Mouse (Mus musculus): ENCODE data around the gene Pmvk.

The Pmvk gene

DNA sequence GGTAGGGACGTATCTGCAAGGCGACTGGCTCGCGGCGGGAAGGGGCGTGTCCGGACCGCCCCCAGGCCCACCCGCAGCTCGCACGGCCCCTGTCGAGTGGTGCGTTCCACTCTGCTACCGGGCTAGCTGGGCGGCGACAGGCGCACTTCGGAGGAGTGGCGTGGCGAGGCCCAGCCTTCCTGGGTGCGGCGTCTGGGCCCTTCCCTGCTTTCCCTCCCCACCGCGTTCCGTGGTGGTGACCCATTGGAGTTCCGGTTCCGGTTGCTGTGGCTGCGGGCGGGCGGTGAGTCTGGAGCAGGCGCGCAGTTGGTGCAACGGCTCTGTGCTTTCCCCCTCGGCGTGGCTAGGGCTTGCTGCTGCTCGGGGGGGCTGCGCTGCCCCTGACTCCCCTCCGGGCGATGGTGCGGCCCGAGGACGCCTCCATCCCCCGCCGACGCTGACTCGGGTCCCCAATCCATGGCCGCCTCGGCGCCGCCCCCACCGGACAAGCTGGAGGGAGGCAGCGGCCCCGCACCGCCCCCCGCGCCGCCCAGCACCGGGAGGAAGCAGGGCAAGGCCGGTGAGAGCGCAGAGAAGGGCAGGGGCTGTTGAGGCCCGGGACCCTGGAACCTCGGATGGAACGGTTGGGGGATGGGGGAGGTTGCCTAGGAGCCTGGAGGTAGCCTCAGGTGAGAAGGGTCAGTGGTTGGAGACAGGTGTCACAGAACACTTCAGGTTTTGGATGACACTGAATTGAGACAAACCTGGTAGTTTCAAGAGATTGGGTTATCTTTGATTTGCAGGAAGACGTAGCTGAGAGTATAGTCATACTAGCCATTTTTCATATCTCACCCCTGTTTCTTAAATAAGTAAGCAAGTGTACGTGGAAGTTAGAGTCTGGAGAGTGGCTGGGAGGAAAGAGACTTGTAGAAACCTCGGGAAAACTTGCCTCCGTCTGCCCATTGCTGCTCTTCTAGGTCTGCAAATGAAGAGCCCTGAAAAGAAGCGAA, 23.9 kb upstream of the Pmvk start, which contains the start of gene Pygo2:
Gene Pygo2 (plus strand): TSS at position 44 of the 989 bp plus-strand sequence.
- DNase-seq = peak; percentile 98

DNA sequence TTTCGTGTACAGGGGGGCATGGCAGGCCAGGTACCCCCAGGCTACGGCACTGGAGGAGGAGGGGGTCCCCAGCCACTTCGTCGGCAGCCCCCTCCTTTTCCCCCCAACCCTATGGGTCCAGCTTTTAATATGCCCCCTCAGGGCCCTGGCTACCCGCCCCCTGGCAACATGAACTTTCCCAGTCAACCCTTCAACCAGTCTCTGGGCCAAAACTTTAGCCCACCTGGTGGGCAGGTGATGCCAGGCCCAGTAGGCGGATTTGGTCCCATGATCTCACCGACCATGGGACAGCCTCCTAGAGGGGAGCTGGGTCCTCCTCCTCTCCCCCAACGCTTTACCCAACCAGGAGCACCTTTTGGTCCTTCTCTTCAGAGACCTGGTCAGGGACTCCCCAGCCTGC, 21.7 kb upstream of the Pmvk start:
- DNase-seq = no peak

DNA sequence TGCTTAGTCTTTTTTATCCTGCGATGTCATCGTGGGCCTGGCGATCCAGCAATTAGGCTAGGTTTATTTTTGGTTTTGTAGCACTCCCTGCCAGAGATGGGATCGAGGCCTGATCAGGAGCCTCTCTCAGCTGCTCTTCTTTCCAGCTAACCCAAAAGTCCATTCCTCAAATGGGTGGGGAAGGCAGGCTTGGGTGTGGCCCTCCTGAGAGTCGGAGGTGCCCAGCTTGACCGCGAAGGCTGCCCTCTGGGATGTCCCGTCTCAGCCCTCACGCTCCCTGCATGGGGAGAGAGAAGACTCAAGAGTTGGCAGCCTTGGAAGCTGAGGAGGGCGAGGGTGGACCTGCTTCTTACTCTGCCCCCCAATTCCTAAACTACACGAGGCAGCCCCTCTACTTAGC, 19.8 kb upstream of the Pmvk start:
- DNase-seq = no peak

DNA sequence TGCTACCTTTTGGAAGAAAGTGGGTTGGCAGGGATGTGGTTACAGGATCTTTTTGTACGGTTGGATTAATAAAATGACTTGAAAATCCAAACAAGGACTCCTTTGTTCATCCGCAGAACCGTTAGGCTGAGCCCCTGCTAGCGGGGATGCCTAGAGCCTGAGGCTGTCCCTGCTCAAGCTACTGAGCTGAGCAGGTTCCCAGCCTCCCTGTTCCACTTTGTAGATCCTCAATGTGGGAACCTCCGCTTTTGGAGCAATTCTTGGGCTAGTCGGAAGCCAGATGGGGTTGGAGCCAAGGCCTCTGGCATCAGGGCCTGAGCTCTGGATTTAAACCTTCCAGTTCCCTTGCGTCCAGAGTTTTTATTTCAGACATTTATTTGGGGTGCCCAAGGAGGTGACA, 19.3 kb upstream of the Pmvk start:
- no peak for DNase-seq

DNA sequence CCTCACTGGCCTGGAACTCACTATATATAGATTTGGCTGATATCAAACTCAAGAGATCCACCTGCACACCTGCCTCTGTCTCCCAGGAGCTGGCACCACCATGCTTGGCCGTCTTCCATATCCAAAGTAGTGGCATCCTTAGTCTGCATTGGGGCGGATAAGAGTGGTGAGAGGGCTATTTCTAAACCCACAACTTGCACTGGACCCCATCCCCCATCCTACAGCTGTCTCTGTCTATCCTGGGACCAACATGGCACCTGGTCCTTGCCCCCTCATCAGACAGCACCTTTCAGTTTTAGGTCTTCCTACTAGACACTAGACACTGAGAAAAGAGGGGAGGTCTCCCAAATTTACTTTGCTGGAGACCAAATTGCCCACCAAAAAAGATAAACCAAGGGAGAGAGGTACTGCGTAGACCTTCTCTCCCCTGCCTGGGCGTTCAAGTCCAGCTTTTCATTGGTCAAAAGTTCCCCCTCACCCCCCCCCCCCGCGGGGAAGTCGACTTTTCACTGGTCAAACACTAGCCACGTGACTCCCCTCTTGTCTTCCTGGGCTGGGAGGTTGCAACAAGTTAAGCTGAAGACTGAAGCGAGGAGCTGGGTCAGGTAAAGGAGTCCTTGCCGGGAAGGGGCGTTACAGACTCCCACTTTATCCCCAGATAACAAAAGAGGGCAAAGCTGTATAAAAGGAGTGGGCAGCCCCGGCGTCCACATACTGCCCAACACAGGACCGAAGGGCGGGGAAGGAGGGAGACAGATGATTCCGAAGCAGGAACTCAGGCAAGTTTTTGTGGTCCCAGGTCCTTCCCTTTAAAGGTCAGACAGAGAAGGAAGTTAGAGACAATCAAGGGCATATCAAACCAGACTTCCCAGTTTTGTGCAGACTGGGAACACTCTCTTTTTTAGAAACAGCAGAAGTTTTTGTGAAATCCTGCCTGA, 17.9 kb upstream of the Pmvk start, which contains the start of gene Pbxip1:
Gene Pbxip1 (plus strand): TSS at position 531 of the 938 bp plus-strand sequence.
- no peak for DNase-seq

DNA sequence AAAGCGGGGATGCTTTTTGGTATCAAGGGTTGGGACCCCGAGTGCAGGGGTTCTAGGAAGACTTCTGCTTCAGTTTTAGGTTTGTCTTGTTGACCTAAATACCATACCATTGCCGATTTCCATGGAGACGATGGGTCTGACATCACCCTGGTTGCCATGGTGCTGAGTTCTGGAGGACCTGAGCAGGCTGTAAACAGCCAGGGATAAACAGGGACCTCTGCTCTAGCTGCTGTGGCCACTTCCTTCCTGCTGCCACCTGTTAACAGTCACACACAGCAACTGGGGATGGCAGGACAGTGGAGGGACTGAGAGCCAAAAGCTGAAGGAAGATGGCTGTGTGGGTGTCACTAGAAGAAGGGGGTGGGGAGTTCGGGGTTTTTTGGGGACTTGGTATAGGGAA, 17.1 kb upstream of the Pmvk start:
- peak; percentile 26 for DNase-seq

DNA sequence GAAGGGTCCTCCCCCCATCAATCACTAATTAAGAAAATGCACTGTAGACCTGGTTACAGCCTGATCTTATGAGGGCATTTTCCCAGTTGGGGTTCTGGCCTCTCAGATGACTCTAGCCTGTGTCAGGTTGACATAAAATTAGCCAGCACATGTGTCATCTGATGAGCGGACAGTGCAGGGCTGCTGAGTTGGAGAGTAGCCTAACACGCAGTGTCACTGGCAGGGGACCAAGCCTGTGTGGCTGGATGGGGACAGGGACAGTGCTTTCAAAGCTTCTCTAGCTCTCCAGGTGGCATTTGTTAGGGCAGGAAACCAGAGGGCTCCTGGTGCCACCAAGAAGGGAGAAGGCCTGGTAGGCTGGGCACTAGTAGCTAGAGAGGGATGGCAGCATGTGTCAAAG, 13.7 kb upstream of the Pmvk start:
- no peak for DNase-seq

DNA sequence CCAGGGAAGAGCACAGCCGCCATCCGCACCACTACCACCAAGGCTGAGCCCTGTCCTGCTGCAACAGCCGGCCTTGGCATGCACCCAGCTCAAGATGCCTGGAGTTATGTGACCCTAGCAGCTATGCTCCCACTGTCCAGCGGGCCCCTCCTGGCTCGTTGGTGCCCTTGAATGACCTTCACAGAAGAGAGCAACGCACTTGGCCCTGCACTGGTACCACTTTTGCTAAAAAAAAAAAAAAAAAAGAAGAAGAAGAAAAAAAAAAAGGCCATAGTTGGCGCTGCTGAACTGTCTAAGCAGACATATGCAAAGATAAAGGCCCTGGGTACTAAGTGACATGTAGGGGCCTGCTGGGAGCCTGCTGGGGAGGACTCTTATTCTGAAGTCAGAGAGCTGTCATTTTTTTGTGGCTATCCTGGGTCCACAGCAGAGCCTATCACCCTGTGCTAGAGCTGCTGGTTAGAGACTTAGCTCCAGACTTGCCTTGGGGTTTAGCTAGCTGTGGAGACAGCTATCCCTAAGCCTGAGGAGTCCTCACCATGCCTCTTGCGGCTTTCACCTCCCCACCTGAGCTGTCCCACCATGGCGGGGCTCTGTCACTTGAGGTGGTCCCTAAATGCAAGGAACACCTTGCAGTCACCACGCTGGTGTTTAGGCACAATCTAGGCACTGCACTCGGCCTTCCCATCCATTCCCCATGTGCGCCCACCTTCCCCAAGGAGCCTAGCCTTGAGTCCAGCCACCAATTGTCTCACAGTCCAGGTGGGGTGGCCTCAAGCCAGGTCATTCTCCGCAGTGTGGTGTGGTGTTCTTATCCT, 5.4 kb upstream of the Pmvk start:
- no peak for DNase-seq

DNA sequence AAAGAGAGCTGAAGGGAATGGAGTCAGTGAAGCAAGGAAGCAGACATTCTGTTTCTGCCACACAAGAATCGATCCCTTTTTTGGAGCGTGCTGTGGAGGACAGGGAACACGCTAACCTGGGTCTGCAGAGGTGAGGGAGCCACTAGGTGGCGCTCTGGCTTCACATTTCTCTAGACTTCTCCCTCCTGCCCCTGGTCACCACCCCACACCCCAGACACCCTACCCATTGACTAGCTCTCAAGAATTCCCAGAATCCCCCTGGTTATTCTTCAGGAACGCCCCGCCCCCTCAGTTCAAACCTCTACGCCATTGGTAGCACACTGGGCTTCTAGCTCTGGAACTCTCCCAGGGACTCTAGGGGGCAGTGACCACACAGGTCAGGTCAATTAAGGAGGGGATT, 4.8 kb upstream of the Pmvk start:
- peak; percentile 51 for DNase-seq

DNA sequence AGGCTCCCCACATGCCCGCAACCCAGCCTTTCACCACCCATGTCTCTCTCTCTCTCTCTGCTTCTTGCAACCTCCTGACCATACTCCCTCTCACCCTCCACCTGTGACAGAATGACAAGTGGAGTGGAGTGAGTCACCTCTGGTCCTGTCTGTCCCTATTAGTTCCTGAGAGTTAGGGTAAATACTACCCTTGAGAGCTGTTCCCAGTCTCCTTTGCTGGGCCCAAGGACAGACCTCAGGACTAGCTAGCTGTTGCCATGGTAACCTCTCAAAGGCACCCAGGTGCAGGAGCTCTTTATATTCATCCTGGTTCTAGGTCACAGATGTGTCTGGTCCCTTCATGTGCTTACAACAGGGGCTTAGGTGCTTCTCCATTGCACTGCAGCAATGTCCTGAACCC, 2.4 kb upstream of the Pmvk start:
- no peak for DNase-seq

DNA sequence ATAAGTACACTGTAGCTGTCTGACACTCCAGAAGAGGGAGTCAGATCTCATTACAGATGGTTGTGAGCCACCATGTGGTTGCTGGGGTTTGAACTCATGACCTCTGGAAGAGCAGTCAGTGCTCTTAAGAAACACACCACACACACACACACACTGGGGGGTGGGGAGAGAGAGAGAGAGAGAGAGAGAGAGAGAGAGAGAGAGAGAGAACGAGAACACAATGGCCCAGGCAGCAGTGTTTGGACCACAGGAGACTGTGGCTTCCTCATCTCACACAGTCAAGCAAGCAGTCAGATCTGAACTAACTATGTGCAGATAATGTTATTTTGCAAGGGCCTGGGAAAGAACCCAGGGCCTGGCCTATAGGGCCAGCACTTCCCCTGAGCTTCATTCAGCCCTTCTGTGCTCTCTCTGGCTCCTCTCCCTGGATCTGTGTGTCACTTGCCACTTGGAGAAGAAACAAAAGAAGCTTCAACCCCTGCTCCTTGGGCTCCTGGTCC, 1.5 kb downstream of the Pmvk start:
- no peak for DNase-seq

DNA sequence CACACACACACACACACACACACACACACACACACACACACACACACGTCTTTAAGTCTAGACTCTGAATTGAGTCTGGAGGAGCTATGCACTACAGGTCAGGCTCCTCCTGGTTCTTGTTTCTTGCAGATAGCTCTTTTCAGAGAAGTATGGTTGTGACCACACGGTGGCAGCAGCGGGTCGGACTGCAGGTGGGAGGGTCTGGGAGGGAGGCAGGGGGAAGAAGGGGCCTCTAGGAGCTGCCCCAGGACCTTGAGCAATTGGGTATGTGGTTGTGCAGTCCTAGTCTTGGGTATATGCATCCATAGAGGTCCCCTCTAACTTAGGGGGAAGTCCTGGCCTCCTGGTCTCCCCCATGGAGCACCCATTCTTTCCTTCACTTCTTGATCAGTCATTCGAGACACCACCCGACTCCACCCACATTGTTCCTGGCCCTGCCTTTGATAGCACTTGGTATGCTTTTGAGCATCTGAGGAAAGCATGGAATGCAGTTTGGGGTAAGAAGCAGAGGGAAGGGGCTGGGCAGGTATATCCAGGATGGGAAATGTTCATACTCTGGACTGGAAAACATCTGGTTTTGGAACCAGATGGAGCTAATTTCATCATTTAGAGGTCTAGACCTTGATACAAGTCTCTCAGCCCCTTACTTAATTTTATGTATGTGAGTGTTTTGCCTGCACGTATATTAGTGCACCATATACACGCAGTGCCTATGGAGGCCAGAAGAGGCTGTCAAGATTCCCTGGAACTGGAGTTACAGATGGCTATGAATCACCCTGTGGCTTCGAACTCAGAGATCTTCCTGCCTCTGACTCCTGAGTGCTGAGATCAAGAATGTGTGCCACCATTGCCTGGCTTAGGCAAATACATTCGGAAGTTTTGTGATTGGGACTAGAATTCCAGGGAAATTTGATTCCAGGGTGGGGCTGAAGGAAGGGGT, 2.7 kb downstream of the Pmvk start:
- DNase-seq = no peak

DNA sequence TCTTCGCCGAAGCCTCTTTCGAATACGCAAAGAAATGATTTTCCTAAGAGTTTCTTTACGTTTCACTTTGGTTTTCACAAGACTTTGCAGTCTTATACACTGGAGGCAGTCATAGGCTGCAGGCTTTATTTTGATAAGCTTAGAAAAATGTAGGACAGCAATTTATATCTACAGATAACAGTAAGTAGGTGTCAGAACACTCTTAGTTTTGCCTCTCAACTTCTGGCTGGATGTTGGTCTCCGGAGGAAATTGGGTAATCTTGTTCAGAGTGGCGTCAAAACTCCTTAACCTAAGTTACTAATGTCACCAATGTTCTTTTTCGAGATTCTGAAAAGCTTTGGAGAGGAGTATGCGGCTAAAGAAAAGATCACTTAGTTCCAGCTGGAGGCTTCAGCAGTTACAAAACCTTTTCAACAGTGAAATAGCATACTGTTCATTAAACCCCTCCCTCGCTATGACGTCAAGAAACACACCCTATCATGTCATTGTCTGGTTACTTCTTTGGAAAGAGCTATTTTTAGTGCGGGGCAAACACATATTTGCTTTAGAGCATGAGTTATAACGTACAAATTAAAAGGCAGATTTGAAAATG, 4.1 kb downstream of the Pmvk start:
- DNase-seq = no peak

DNA sequence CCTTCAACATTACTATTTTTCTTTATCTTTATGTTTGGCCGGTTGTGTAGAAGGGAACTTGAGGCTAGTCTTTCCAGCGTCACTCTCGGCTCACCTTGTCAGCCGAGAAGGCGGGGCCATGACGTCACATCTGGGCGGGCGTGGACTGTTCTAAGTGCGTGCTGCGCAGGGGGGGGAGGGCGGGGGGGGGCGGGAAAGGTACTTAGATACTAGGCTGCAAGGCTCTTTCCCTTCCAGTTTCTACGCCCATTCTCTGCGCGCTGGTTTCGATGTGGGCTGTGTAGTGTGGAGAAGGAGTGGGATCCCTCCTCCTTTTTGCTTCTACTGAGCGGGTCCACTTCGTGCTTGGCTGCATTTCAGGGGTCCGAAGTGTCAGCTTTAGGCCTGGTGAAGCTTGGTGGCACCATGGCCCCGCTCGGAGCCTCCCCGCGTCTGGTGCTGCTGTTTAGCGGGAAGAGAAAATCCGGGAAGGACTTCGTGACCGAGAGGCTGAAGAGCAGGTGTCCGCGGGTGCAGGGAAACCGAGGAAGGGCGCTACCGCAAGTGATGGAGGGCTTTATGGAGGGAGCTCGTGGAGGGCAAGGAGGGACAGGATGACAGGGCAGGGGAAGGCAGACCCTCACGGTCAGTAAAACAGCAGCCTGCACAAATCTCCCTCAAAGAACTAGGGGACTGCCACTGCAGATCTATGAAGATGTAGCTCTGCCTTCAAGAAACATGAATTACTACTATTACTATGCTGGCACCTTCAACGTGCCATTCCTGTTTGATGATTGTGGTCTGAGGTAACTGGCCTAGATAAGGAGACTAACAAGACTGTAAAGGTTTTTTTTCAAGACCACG, 4.8 kb downstream of the Pmvk start:
- peak; percentile 89 for DNase-seq

DNA sequence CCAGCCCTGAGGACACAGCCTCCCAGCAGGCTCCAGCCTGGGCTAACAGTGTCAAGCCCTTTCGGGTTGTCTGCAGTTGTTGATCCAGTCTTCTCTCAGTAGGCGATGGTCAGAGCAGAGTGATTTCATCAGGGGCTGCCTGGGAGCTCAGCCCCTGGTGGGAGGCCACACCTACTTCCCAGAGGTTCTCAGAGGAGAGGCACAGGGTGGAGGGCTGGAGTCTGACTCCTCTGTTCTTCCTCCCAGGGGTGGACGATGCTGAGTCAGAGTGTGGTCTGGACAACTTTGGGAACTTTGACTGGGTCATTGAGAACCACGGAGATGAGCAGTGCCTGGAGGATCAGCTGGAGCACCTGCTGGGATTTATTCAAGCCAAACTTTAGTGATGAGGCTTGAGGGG, 13.9 kb downstream of the Pmvk start:
- DNase-seq = no peak

DNA sequence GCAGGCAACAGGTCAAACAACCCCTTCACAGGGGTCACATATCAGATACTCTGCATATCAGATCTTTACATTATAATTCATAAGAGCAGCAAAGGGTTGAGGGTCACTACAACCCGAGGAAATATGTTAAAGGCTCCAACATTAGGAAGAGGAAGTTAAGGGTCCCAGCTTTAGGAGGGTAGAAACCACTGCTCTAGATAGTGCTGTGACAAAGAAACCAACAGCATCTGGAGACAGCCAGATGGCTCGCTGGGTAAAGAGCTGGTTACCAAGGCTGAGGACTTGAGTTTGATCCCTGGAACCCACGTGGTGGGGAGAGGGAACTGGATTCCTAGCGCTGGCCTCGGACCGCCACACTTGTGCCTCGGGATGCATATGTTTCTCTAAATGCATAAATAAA, 17.9 kb downstream of the Pmvk start:
- no peak for DNase-seq

DNA sequence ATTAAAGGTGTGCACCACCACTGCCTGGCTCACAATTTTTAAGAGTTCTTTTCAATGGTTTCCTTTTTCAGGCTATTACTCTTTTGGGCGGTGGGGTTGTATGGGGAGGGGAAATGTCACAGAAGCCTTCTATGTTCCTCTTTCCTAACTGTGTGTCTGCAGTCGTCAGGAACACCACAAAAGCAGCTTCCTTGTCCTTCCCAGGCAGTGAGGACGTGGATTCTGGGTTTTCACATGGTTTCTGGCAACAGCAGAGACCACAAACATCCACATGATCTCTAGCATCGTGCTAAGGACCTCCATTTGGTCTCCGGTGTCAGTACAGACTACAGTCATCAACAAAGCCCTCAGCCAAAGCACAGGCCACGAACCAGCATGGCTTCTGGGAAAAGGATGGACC, 19.5 kb downstream of the Pmvk start:
- DNase-seq = no peak

DNA sequence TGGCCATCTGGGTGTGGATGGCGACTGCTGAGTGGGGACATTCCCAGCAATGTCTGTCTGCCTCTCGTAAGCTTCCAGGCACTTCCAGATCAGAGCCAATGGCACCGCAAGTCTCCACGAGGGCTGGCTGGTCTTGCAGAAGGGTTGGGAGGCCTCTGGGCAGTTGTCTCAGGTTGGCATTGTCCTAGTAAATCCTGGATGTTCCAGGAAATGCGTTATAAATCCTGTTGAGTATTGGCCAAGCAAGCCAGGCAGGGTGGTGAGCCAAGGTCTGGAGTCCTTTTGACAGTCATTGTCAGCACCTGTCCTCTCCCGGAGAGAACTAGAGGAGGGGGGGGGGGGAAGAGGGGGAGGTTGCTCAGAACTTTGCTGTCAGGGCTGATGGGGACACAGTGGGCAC, 24.7 kb downstream of the Pmvk start:
- no peak for DNase-seq

DNA sequence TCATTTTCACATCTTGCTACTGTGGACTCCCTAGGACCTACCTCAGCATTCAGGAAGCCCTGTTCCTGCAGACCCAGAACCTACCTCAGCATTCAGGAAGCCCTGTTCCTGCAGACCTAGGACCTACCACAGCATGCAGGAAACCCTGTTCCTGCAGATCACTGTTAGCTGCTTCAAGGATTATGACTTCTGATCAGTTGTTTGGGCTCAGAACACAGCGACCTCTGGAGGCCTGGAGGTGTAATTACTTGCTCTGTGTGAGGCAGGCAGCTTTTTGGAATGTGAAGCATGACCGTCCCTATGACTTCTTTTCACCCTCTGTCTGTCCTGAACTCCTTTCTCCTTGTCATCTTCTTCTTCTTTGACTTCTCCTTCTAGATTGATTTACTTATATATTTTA, 27.1 kb downstream of the Pmvk start:
- no peak for DNase-seq

DNA sequence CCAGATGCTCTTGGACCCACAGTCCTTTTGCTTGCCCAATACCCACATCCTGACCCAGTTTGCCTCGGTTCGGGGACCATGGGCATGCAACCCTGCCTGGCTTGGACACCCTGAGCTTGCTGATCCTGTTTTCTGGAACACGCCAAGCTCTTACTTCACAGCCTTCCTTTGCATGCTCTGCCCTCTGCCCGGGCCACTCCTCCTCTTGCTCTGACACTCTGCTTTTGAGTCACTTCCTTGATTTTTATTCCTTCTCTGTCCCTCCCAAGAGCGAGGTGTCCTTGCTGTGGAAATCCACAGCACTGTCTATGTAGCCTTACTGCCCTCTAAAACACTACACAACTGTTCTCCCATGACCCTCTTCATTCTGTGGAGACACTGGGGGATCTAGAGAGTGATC, 27.9 kb downstream of the Pmvk start:
- no peak for DNase-seq

Data from right cerebral cortex, postnatal 25 days (tissue).